Mouse (Mus musculus): ENCODE measurements around the gene Itgb3bp.

GRCm38 (mm10) chr4:99931807-99932206 lies 2.2 kb upstream of the Itgb3bp start:
- no peak for TF ChIP-seq CTCF (IDR thresholded peaks at IDR 0.05; ENCODE audit: low read depth)
- TF ChIP-seq EP300 (IDR thresholded peaks at IDR 0.05; ENCODE audit: low read depth): no peak
